Mouse (Mus musculus): Measurements from ENCODE around the gene Prcc. TPM values are rescaled to one million over a fixed set of nuclear protein-coding genes. Genes with fewer than 3 reads are reported as not detected.
"Not testable (repeated sequence)": the region's sequence is repeated elsewhere in the genome, so short reads cannot be mapped to it uniquely, and the experiment has no call there.

Prcc gene
- polyA plus RNA-seq, 1 experiment from 2014 or later, result 14.3 TPM

DNA sequence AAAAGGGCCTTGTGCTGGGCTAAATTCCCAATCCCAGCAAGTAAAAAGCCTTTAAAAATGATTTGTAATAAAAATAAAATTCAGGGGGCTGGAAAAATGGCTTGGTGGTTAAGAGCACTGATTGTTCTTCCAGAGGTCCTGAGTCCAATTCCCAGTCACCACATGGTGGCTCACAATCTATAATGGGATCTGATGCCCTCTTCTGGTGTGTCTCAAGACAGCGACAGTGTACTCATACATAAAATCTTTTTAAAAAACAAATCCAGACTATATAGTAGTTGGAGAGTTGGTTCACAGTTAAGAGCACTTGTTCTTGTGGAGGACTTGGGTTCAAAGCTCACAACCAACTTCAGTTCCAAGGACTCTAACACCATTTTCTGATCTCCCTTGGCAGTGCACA is 31.6 kb upstream of the Prcc start:
- WGBS, result 93% methylated on average over 1 of the region's 1 CpGs
- ATAC-seq (ENCODE audit: low FRiP score, low read depth), result no peak
- Histone ChIP-seq H3K4me3 (no peak overlapping the region), H3K9ac (no peak overlapping the region), H3K27me3 (replicated peaks) (no peaks in the 10 kb centered on the region), H3K36me3 (peaks cover 40% of the 10 kb centered on the region), H3K4me1 (peaks cover 6% of the 10 kb centered on the region; the same call in 1 of the 2 replicates), H3K9me3 (no peaks in the 10 kb centered on the region), H3K27ac (no peak overlapping the region), H3K4me2 (replicated peaks) (no peak overlapping the region)

GRCm38 (mm10) chr3:87913891-87914290 is 28.5 kb upstream of the Prcc start:
- Histone ChIP-seq H3K4me2 (replicated peaks) (no peak overlapping the region), H3K4me1 (peaks cover 24% of the 10 kb centered on the region), H3K36me3 (peaks cover 37% of the 10 kb centered on the region), H3K27ac (no peak overlapping the region), H3K27me3 (replicated peaks) (no peaks in the 10 kb centered on the region), H3K9ac (no peak overlapping the region), H3K4me3 (no peak overlapping the region), H3K9me3 (no peaks in the 10 kb centered on the region)
- WGBS, result 97% methylated on average over 10 of the region's 10 CpGs
- ATAC-seq (ENCODE audit: low FRiP score, low read depth), result no peak

- Histone ChIP-seq H3K9me3 (no peaks in the 10 kb centered on the region), H3K27ac (no peak overlapping the region), H3K27me3 (replicated peaks) (no peaks in the 10 kb centered on the region), H3K4me3 (no peak overlapping the region), H3K4me2 (replicated peaks) (no peak overlapping the region), H3K9ac (no peak overlapping the region), H3K4me1 (peaks cover 28% of the 10 kb centered on the region), H3K36me3 (peaks cover 37% of the 10 kb centered on the region)
- 81% methylated on average over 7 of the region's 7 CpGs for WGBS
- no peak for ATAC-seq (ENCODE audit: low FRiP score, low read depth)
Measured at GRCm38 (mm10) chr3:87913491-87913890, 28.1 kb upstream of the Prcc start.

GRCm38 (mm10) chr3:87910573-87911141 is 25.2 kb upstream of the Prcc start:
- WGBS, result 4% methylated on average over 12 of the region's 12 CpGs
- H3K9me3 ChIP-seq, result no peaks in the 10 kb centered on the region

GRCm38 (mm10) chr3:87909874-87910273 is 24.5 kb upstream of the Prcc start:
- Histone ChIP-seq H3K4me3 (no peak overlapping the region), H3K4me1 (peaks cover 41% of the 10 kb centered on the region), H3K4me2 (replicated peaks) (peak overlapping the region; percentile 68), H3K27ac (peak overlapping the region; percentile 2; the same call in 1 of the 2 replicates), H3K9me3 (no peaks in the 10 kb centered on the region), H3K9ac (0 out of 2 replicates have a peak overlapping the region, but pooled peaks have one; percentile 46), H3K27me3 (replicated peaks) (no peaks in the 10 kb centered on the region), H3K36me3 (peaks cover 18% of the 10 kb centered on the region)
- 10% methylated on average over 4 of the region's 4 CpGs for WGBS
- no peak for ATAC-seq (ENCODE audit: low FRiP score, low read depth)

More at GRCm38 (mm10) chr3:87910573-87911141, 25.2 kb upstream of the Prcc start:
- peak overlapping the region; percentile 68 for H3K4me2 ChIP-seq (replicated peaks)
- H3K9ac ChIP-seq, result peak overlapping the region; percentile 46; the same call in 1 of the 2 replicates
- H3K36me3 ChIP-seq, result peaks cover 24% of the 10 kb centered on the region
- peak overlapping the region; percentile 34 for H3K4me3 ChIP-seq
- H3K27ac ChIP-seq, result peak overlapping the region; percentile 2; the same call in 1 of the 2 replicates
- ATAC-seq (ENCODE audit: low FRiP score, low read depth), result no peak
- no peaks in the 10 kb centered on the region for H3K27me3 ChIP-seq (replicated peaks)
- H3K4me1 ChIP-seq, result peaks cover 41% of the 10 kb centered on the region

DNA sequence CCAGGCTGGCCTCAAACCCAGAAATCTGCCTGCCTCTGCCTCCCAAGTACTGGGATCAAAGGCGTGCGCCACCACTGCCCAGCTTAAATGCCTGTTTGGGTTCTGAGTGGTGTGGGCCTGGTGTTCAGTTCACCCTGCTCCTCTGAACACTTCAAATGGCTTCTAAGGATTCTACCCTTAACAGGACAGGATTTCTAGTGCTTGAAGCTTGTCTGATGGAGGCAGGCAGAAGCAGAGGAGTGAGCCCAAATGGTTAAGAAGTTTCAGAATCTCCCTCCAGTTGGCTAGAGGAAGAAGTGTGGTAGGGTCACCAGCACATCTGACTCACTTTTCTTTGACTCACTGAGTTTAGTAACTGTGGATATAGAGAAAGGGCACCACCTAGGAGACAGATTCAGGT is 24.0 kb upstream of the Prcc start:
- WGBS, result 88% methylated on average over 2 of the region's 2 CpGs
- ATAC-seq (ENCODE audit: low FRiP score, low read depth), result no peak
- peak overlapping the region; percentile 68 for H3K4me2 ChIP-seq (replicated peaks)

GRCm38 (mm10) chr3:87907906-87908305 is 22.5 kb upstream of the Prcc start:
- no peak for ATAC-seq (ENCODE audit: low FRiP score, low read depth)
- peaks cover 41% of the 10 kb centered on the region for H3K4me1 ChIP-seq
- H3K4me2 ChIP-seq (replicated peaks), result peak overlapping the region; percentile 96
- H3K36me3 ChIP-seq, result no peaks in the 10 kb centered on the region
- H3K27me3 ChIP-seq (replicated peaks), result no peaks in the 10 kb centered on the region
- no peak overlapping the region for H3K27ac ChIP-seq
- peak overlapping the region; percentile 94 for H3K9ac ChIP-seq
- peak overlapping the region; percentile 84 for H3K4me3 ChIP-seq
- 0% methylated on average over 1 of the region's 1 CpGs for WGBS
- no peaks in the 10 kb centered on the region for H3K9me3 ChIP-seq

More for the DNA sequence above, 24.0 kb upstream of the Prcc start:
- H3K4me3 ChIP-seq, result no peak overlapping the region
- no peak overlapping the region for H3K27ac ChIP-seq
- H3K36me3 ChIP-seq, result peaks cover 13% of the 10 kb centered on the region
- no peak overlapping the region for H3K9ac ChIP-seq
- H3K9me3 ChIP-seq, result no peaks in the 10 kb centered on the region
- peaks cover 41% of the 10 kb centered on the region for H3K4me1 ChIP-seq
- no peaks in the 10 kb centered on the region for H3K27me3 ChIP-seq (replicated peaks)

DNA sequence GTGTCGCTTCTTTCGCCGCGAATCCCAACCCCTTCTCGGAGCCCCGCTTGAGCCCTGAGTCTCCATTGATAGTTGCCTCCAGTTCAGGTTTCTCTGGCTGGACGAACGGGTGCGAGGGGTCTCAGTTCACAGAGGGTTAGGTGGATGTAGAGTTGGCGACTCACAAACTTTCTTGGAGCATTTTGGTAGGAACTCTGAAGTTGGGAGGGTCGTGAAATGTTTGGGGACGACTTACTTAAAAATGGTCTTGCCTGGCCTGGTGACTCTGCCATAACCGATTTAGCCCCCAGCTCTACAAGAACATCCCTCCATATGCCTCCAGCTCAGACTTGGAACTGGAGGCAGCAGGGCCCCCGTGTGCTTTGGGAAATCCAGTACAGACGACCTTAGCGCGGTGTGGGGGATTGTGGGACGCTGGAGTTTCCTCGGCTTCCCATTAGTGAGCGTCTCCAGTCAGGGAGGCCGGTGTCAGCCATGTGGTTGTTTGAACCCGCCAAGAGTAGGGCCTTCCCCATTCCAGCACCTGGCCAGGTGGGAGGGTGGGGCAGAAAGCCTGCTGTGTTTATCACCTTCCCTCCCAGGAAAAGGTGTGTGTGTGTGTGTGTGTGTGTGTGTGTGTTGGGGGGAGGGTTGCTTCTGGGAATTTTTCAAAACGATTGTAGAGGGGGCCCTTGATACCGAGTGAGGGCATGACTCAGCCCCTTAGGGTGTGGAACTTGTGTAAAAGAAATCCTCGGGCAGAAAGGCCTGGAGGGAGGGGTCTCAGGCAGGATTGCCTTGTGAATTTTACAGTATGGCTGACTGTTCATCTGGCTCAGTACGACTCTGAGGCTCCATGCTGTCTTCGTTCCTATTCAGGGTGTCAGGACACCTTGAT is 21.8 kb upstream of the Prcc start:
- Histone ChIP-seq H3K27me3 (replicated peaks) (no peaks in the 10 kb centered on the region), H3K36me3 (no peaks in the 10 kb centered on the region), H3K9ac (peak overlapping the region; percentile 94), H3K9me3 (no peaks in the 10 kb centered on the region), H3K27ac (peak overlapping the region; percentile 91), H3K4me3 (peak overlapping the region; percentile 84), H3K4me1 (peaks cover 41% of the 10 kb centered on the region), H3K4me2 (replicated peaks) (peak overlapping the region; percentile 96)
- 1% methylated on average over 26 of the region's 27 CpGs for WGBS
- ATAC-seq (ENCODE audit: low FRiP score, low read depth), result no peak

DNA sequence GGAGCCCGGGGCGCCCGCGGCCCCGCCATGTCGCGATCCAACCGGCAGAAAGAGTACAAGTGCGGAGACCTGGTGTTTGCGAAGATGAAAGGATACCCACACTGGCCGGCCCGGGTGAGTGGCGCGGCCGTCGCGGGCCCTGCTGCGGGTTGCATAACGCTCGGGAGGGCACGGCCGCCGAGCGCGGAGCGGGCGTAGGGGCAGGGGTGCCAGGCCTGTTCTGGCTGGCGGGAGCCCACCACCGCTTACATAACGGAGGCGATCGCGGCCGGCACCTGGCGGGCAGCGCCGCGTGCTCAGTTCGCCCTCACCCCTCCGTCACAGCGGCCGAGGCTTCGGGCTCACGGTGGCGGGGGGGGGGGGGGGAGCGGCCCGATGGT is 21.2 kb upstream of the Prcc start:
- peaks cover 41% of the 10 kb centered on the region for H3K4me1 ChIP-seq
- under 1% methylated on average over 43 of the region's 47 CpGs for WGBS
- no peaks in the 10 kb centered on the region for H3K27me3 ChIP-seq (replicated peaks)
- no peaks in the 10 kb centered on the region for H3K36me3 ChIP-seq
- peak overlapping the region; percentile 91 for H3K27ac ChIP-seq
- no peaks in the 10 kb centered on the region for H3K9me3 ChIP-seq
- H3K4me2 ChIP-seq (replicated peaks), result peak overlapping the region; percentile 96
- peak overlapping the region; percentile 84 for H3K4me3 ChIP-seq
- peak; percentile 34; the same call in 1 of the 2 replicates for ATAC-seq (ENCODE audit: low FRiP score, low read depth)
- peak overlapping the region; percentile 94 for H3K9ac ChIP-seq

- H3K4me1 ChIP-seq, result peaks cover 38% of the 10 kb centered on the region
- WGBS, result under 1% methylated on average over 56 of the region's 57 CpGs
- peak within 1 kb of the TSS; percentile 94 for H3K9ac ChIP-seq
- peak within 1 kb of the TSS; percentile 84 for H3K4me3 ChIP-seq
- peak within 1 kb of the TSS; percentile 96 for H3K4me2 ChIP-seq (replicated peaks)
- H3K27me3 ChIP-seq (replicated peaks), result no peaks in the 10 kb centered on the region
- ATAC-seq (ENCODE audit: low FRiP score, low read depth), result peak; percentile 95
- no peaks in the 10 kb centered on the region for H3K36me3 ChIP-seq
- peak within 1 kb of the TSS; percentile 91 for H3K27ac ChIP-seq
- H3K9me3 ChIP-seq, result no peaks in the 10 kb centered on the region
Measured at GRCm38 (mm10) chr3:87905880-87906485, 20.6 kb upstream of the Prcc start, which contains the start of gene Hdgf. Hdgf (plus strand) TSS chr3:87906321.

DNA sequence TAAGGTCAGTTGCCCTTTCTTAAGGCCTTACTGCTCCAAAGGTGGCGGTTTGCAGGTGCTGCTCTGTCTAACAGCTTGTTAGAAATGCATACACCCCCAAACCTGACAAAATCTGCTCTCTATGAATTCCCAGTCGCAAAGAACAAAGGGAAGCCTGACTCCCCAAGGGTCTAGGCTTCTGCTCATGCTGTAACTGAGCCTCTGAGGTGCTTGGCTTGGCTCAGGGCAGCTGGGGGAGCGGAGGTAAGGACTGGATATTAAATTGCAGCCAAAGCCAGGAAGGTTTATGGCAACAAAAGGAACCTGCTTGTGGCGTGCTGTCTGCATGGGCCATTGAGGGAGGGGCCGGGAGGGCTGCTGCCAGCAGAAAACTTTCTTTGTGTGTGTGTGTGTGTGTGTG is 18.4 kb upstream of the Prcc start:
- ATAC-seq (ENCODE audit: low FRiP score, low read depth), result no peak

GRCm38 (mm10) chr3:87901959-87902358 is 16.6 kb upstream of the Prcc start:
- 77% methylated on average over 6 of the region's 6 CpGs for WGBS
- H3K4me3 ChIP-seq; H3K36me3 ChIP-seq; H3K4me2 ChIP-seq (replicated peaks); ATAC-seq (ENCODE audit: low FRiP score, low read depth); H3K27ac ChIP-seq; H3K27me3 ChIP-seq (replicated peaks); H3K9me3 ChIP-seq; H3K4me1 ChIP-seq; H3K9ac ChIP-seq: not testable (repeated sequence)

More for the DNA sequence above, 18.4 kb upstream of the Prcc start:
- H3K36me3 ChIP-seq, result no peaks in the 10 kb centered on the region
- H3K4me2 ChIP-seq (replicated peaks), result no peak overlapping the region
- H3K4me3 ChIP-seq, result no peak overlapping the region
- no peak overlapping the region for H3K9ac ChIP-seq
- no peaks in the 10 kb centered on the region for H3K9me3 ChIP-seq
- 55% methylated on average over 5 of the region's 5 CpGs for WGBS
- H3K4me1 ChIP-seq, result peaks cover 17% of the 10 kb centered on the region
- no peaks in the 10 kb centered on the region for H3K27me3 ChIP-seq (replicated peaks)
- no peak overlapping the region for H3K27ac ChIP-seq

Measured in neural tube, embryonic 12.5 days (tissue).